Mouse (Mus musculus): ENCODE measurements around the gene Megf11. TPM values are rescaled to one million over a fixed set of nuclear protein-coding genes. Genes with fewer than 3 reads are reported as not detected.

Megf11 gene
- polyA plus RNA-seq, 1 experiment from 2014 or later = 0.70 TPM

DNA sequence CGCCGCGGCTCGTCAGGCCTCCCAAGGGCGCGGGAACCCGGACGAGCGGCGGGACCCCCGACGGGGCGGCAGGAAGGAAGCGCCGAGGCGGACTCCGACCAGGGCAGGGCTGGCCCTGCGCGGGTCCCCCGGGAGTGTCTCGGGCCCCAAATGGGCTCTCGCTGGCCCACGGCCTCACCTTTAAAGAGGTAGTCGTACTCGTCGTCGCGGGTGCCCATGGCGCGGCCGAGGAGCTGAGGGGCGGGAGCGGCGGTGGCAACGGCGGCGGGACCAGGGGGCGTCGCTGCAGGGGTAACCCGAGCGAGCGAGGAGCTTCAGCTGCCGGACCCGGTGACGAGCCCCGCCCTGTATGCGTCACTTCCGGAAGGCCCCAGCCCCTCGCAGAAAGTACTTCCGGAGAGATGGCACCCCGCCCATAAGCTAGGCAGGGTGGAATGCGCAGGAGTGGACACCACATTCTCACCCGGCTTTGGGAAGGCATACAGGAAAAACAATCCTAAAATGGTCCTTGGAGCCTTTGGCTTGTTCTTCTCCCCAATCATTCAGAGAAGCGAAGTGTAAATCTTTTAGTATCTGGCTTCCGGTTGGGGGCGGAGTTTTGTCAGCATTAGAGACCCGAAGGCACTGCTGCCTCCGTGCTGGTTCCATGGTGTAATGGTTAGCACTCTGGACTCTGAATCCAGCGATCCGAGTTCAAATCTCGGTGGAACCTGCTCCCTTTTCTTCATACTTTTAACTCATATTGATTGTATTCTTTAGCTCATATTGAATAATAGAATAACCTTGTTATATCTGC, 352.2 kb downstream of the Megf11 start, which contains the start of gene Rab11a:
Rab11a (minus strand) TSS at position 353 of the 796 bp plus-strand sequence.
- Histone ChIP-seq H3K27ac (ENCODE audit: low read depth, low read length) (peak within 1 kb of the TSS; percentile 96), H3K9ac (ENCODE audit: low read depth, low read length) (peak within 1 kb of the TSS; percentile 90), H3K4me3 (ENCODE audit: low read depth, low read length) (peak within 1 kb of the TSS; percentile 91), H3K4me2 (peak within 1 kb of the TSS; percentile 86), H3K27me3 (ENCODE audit: control insufficient read depth, insufficient read depth, low read length) (no peaks in the 10 kb centered on the region), H3K4me1 (ENCODE audit: control insufficient read depth, insufficient read depth, low read length) (peaks cover 4% of the 10 kb centered on the region; the same call in 1 of the 2 replicates), H3K9me3 (replicated peaks; ENCODE audit: control insufficient read depth, low read length) (no peaks in the 10 kb centered on the region), H3K36me3 (ENCODE audit: control insufficient read depth, insufficient read depth, low read length) (no peaks in the 10 kb centered on the region)
- peak; percentile 95 for ATAC-seq (replicated peaks; ENCODE audit: insufficient number of reproducible peaks, low FRiP score, low TSS enrichment)
- WGBS (ENCODE audit: insufficient replicate concordance) = under 1% methylated on average over 54 of the region's 61 CpGs

- H3K4me3 ChIP-seq (ENCODE audit: low read depth, low read length) = no peak overlapping the region
- no peaks in the 10 kb centered on the region for H3K36me3 ChIP-seq (ENCODE audit: control insufficient read depth, insufficient read depth, low read length)
- no peak overlapping the region for H3K9ac ChIP-seq (ENCODE audit: low read depth, low read length)
- no peak overlapping the region for H3K27ac ChIP-seq (ENCODE audit: low read depth, low read length)
- peaks cover 4% of the 10 kb centered on the region; the same call in 1 of the 2 replicates for H3K4me1 ChIP-seq (ENCODE audit: control insufficient read depth, insufficient read depth, low read length)
- 76% methylated on average over 2 of the region's 2 CpGs for WGBS (ENCODE audit: insufficient replicate concordance)
- ATAC-seq (replicated peaks; ENCODE audit: insufficient number of reproducible peaks, low FRiP score, low TSS enrichment) = no peak
- H3K9me3 ChIP-seq (replicated peaks; ENCODE audit: control insufficient read depth, low read length) = no peaks in the 10 kb centered on the region
- no peaks in the 10 kb centered on the region for H3K27me3 ChIP-seq (ENCODE audit: control insufficient read depth, insufficient read depth, low read length)
- H3K4me2 ChIP-seq = no peak overlapping the region
Measured at GRCm38 (mm10) chr9:64739001-64739400, 353.6 kb downstream of the Megf11 start.

GRCm38 (mm10) chr9:64742453-64742852, 357.0 kb downstream of the Megf11 start:
- Histone ChIP-seq H3K4me2 (no peak overlapping the region), H3K36me3 (ENCODE audit: control insufficient read depth, insufficient read depth, low read length) (no peaks in the 10 kb centered on the region), H3K9me3 (replicated peaks; ENCODE audit: control insufficient read depth, low read length) (no peaks in the 10 kb centered on the region), H3K9ac (ENCODE audit: low read depth, low read length) (no peak overlapping the region), H3K27me3 (ENCODE audit: control insufficient read depth, insufficient read depth, low read length) (no peaks in the 10 kb centered on the region), H3K4me3 (ENCODE audit: low read depth, low read length) (no peak overlapping the region), H3K27ac (ENCODE audit: low read depth, low read length) (no peak overlapping the region), H3K4me1 (ENCODE audit: control insufficient read depth, insufficient read depth, low read length) (no peaks in the 10 kb centered on the region)
- WGBS (ENCODE audit: insufficient replicate concordance) = 65% methylated on average over 1 of the region's 1 CpGs
- ATAC-seq (replicated peaks; ENCODE audit: insufficient number of reproducible peaks, low FRiP score, low TSS enrichment) = no peak

- 66% methylated on average over 4 of the region's 4 CpGs for WGBS (ENCODE audit: insufficient replicate concordance)
- no peaks in the 10 kb centered on the region for H3K9me3 ChIP-seq (replicated peaks; ENCODE audit: control insufficient read depth, low read length)
- H3K4me3 ChIP-seq (ENCODE audit: low read depth, low read length) = no peak overlapping the region
- ATAC-seq (replicated peaks; ENCODE audit: insufficient number of reproducible peaks, low FRiP score, low TSS enrichment) = no peak
- H3K4me2 ChIP-seq = no peak overlapping the region
- no peaks in the 10 kb centered on the region for H3K27me3 ChIP-seq (ENCODE audit: control insufficient read depth, insufficient read depth, low read length)
- no peak overlapping the region for H3K27ac ChIP-seq (ENCODE audit: low read depth, low read length)
- no peaks in the 10 kb centered on the region for H3K36me3 ChIP-seq (ENCODE audit: control insufficient read depth, insufficient read depth, low read length)
- H3K4me1 ChIP-seq (ENCODE audit: control insufficient read depth, insufficient read depth, low read length) = no peaks in the 10 kb centered on the region
- no peak overlapping the region for H3K9ac ChIP-seq (ENCODE audit: low read depth, low read length)
Measured at GRCm38 (mm10) chr9:64747735-64748134, 362.3 kb downstream of the Megf11 start.

GRCm38 (mm10) chr9:64749314-64749713, 363.9 kb downstream of the Megf11 start:
- no peaks in the 10 kb centered on the region for H3K36me3 ChIP-seq (ENCODE audit: control insufficient read depth, insufficient read depth, low read length)
- no peaks in the 10 kb centered on the region for H3K27me3 ChIP-seq (ENCODE audit: control insufficient read depth, insufficient read depth, low read length)
- WGBS (ENCODE audit: insufficient replicate concordance) = 65% methylated on average over 6 of the region's 6 CpGs
- no peak overlapping the region for H3K9ac ChIP-seq (ENCODE audit: low read depth, low read length)
- H3K9me3 ChIP-seq (replicated peaks; ENCODE audit: control insufficient read depth, low read length) = no peaks in the 10 kb centered on the region
- no peak overlapping the region for H3K4me3 ChIP-seq (ENCODE audit: low read depth, low read length)
- no peaks in the 10 kb centered on the region for H3K4me1 ChIP-seq (ENCODE audit: control insufficient read depth, insufficient read depth, low read length)
- ATAC-seq (replicated peaks; ENCODE audit: insufficient number of reproducible peaks, low FRiP score, low TSS enrichment) = no peak
- no peak overlapping the region for H3K27ac ChIP-seq (ENCODE audit: low read depth, low read length)
- no peak overlapping the region for H3K4me2 ChIP-seq

GRCm38 (mm10) chr9:64752575-64752974, 367.1 kb downstream of the Megf11 start:
- WGBS (ENCODE audit: insufficient replicate concordance) = 89% methylated on average over 5 of the region's 5 CpGs
- no peaks in the 10 kb centered on the region for H3K4me1 ChIP-seq (ENCODE audit: control insufficient read depth, insufficient read depth, low read length)
- H3K27me3 ChIP-seq (ENCODE audit: control insufficient read depth, insufficient read depth, low read length) = no peaks in the 10 kb centered on the region
- no peak overlapping the region for H3K4me3 ChIP-seq (ENCODE audit: low read depth, low read length)
- no peak overlapping the region for H3K27ac ChIP-seq (ENCODE audit: low read depth, low read length)
- no peaks in the 10 kb centered on the region for H3K9me3 ChIP-seq (replicated peaks; ENCODE audit: control insufficient read depth, low read length)
- no peak overlapping the region for H3K9ac ChIP-seq (ENCODE audit: low read depth, low read length)
- no peak overlapping the region for H3K4me2 ChIP-seq
- no peak for ATAC-seq (replicated peaks; ENCODE audit: insufficient number of reproducible peaks, low FRiP score, low TSS enrichment)
- H3K36me3 ChIP-seq (ENCODE audit: control insufficient read depth, insufficient read depth, low read length) = no peaks in the 10 kb centered on the region

DNA sequence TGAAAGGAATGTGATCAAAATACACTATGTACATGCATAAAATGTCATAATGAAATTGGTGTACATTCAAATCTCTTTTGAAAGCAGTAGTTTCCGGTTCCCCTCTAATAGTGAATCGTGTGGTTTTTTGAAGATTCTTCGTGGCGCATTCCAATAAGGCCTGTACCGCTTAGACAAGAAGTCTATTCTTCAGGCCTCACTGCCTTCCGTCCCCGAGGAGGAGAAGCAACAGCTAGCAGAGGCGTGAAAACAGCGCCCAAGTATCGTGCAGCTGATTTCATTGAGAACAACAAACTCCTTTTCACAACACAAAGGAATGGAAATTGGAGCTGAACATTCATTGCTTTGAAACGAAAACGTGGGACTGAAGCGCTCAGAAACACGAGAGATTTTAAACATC, 372.6 kb downstream of the Megf11 start:
- Histone ChIP-seq H3K27me3 (ENCODE audit: control insufficient read depth, insufficient read depth, low read length) (no peaks in the 10 kb centered on the region), H3K4me2 (no peak overlapping the region), H3K9me3 (replicated peaks; ENCODE audit: control insufficient read depth, low read length) (no peaks in the 10 kb centered on the region), H3K4me1 (ENCODE audit: control insufficient read depth, insufficient read depth, low read length) (no peaks in the 10 kb centered on the region), H3K36me3 (ENCODE audit: control insufficient read depth, insufficient read depth, low read length) (no peaks in the 10 kb centered on the region), H3K9ac (ENCODE audit: low read depth, low read length) (no peak overlapping the region), H3K27ac (ENCODE audit: low read depth, low read length) (no peak overlapping the region), H3K4me3 (ENCODE audit: low read depth, low read length) (no peak overlapping the region)
- 85% methylated on average over 14 of the region's 14 CpGs for WGBS (ENCODE audit: insufficient replicate concordance)
- no peak for ATAC-seq (replicated peaks; ENCODE audit: insufficient number of reproducible peaks, low FRiP score, low TSS enrichment)

All from heart, embryonic 11.5 days (tissue).